Mouse (Mus musculus) layer of hippocampus, postnatal 25 days (tissue): Measurements from ENCODE around the gene Apoa2. TPM values are rescaled to one million over a fixed set of nuclear protein-coding genes. Genes with fewer than 3 reads are reported as not detected.

Source experiments
- DNase-seq, 2 experiments: peaks; one replicate each; pipeline ENCODE4 v3.0.0; 2022; ENCODE audit warnings: mixed read lengths in 2 of 2, low spot score in 1 of 2; ENCODE audit errors: extremely low spot score in 1 of 2
- total RNA-seq, 2 experiments: library from RNA; stranded (reverse); gene quantifications; 2 replicates each; pipeline ENCODE4 v1.2.3; 2021

Gene Apoa2
- total RNA-seq, 2 experiments from 2014 or later: 1.9 to 2.3 TPM

DNA sequence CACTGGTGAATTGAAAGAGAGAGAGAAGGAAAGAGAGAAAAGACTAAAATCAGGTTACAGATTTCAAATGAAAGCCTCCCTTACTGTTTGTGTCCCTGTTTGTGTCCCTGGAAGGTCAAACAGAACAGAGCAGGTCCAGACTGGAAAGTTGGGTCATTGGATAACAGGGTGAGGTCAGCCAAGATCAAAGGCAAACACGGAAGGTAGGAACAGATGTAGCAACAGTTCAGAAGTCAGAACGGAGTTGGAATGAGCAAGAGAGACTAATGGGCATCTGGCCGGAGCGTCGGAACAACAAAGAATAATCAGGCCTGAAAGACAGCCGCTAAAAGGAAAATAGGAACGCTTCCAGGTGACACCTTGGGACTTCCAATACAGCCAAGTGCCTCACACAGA, 20.6 kb upstream of the Apoa2 start:
- no peak for DNase-seq

DNA sequence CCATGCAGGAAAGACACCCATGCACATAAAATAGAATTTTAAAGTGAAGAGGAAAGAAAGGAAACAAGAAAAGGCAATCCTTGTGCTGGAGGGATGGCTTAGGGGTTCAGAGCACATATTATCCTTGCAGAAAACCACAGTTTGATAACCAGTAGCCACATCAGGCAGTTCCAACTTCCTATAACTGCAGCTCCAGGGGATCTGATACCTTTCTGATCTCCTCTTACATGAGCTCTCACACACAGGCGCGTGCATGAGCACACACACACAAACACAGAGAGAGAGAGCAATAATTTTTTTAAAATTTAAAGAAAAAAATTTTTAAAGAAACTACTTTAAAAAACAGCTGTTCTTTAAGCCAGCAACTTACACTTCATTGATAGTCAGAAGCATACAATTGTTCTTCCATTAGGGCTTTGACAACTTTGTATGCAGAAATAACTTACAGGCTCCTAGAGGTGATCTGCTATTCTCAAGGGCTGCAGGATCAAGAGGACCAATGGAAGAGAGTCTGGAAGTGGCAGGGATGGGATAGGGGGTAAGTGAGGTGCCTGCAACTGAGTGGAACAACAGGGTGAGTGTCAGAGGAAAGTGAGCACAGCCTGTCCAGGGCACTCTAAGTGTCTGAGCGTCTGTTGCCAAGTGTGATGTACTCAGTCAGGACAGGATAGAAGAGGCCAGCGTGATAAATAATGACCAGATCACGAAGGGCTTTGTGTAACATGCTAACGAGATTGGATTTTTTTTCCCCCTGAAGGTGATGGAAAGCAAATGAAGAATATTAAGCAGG, 19.0 kb upstream of the Apoa2 start:
- DNase-seq: no peak

DNA sequence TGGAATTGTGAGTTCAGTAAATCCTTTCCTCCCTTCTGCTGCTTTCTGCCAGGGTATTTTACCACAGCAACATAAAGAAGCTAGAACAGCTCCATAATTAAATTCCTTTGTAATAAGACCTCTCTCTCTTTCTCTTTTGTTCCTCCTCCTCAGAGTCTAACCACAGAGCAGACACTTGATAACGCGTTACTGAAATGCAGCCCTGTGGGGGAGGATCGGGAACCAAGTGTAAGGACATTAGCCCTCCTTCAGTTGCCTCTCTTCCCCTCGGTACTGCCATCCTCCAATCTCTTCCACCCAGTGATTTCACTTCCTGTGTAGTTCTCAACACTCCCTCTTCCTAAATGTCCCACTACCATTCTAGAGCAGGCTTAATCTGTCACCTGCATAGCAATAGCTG, 15.4 kb upstream of the Apoa2 start:
- no peak for DNase-seq

DNA sequence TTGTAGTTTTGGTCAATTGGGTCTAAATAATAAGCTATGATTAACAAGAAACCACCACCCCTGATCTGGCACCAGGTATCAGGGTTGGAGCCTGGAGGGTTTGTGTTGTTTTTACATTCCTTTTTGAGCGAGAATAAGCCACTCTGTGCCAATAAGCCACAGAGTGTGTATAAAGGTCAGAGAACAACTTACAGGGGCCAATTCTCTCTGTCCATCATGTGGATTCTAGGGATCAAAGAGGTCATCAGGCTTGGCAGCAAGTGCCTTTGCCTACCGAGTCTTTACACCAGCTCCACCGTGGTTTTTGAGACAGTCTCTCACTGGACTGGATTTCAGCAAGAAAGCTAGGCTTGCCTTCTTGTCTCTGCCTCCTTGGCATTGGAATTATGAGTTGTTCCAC, 12.0 kb upstream of the Apoa2 start:
- DNase-seq: no peak

DNA sequence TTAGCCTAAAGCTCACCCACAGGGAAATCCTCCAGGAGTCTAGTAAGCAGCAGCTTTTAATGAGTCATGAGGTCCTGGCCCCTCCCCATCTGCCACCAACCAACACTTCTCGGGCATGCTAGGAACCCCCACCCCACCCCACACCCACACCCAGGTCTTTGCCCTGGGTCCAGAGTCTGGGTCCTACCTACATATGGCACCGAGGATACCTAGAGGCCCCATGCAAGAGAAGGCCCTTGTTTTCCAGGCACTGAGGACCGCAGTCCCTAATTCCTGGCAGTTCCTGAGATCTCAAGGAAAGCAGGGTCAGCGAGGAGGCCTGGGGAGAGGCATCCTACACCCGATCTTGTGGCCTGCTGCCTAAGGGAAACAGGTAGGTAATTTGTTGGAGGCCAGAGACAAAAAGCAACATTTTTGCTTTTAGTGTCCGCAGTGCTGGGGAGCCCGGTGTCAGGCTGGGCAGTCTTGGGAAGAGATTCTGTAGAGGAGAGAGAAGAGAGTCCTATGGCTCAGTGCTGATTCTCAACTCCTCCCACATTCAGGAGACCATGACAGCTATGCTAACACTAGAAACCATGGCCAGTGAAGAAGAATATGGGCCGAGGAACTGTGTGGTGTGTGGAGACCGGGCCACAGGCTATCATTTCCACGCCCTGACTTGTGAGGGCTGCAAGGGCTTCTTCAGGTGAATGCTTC, 10.9 kb upstream of the Apoa2 start, which contains the start of gene Nr1i3:
Gene Nr1i3 (plus strand): TSS at position 170 of the 696 bp plus-strand sequence.
- DNase-seq: no peak

DNA sequence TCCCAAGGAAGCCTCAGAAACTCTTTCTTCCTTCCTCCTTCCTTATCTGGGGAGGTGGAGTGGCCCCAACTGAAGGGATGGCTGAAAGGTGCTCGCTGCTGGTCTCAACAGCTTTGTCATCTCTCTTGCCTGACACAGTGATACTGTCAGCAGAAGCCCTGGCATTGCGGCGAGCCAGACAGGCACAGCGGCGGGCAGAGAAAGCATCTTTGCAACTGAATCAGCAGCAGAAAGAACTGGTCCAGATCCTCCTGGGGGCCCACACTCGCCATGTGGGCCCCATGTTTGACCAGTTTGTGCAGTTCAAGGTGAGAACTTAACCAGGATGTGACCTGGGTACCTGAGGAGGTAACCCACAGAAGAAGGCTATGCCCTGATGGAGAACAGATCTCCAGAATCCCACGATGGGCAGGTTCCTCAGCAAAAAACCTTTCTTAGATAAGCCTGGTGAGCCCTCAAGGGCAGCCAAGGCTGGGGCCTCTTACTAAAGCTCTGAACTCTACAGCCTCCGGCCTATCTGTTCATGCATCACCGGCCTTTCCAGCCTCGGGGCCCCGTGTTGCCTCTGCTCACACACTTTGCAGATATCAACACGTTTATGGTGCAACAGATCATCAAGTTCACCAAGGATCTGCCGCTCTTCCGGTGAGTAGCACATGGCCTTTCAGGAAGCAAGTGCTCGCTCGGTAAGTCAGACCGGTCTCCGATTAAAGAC, 8.5 kb upstream of the Apoa2 start:
- DNase-seq: no peak

DNA sequence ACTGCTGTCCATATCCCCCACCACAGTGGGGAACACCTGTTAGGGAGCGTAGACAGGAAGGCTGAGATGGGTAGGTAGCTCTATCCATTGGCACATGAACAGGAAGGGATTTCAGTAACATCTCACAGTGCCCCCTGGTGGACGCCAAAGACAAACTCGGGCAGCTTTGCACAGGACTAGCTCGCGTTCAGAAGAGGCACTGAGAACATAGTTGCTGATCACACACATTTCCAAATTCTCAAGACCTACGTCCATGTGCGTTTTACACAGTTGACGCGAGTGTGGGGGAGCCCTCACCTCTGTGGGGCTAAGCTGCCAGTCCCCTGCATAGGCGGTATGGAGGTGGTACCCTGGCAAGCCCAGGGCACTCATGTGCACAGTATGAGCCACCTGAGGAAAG, 4.0 kb upstream of the Apoa2 start:
- DNase-seq: peak; percentile 86 to 96

DNA sequence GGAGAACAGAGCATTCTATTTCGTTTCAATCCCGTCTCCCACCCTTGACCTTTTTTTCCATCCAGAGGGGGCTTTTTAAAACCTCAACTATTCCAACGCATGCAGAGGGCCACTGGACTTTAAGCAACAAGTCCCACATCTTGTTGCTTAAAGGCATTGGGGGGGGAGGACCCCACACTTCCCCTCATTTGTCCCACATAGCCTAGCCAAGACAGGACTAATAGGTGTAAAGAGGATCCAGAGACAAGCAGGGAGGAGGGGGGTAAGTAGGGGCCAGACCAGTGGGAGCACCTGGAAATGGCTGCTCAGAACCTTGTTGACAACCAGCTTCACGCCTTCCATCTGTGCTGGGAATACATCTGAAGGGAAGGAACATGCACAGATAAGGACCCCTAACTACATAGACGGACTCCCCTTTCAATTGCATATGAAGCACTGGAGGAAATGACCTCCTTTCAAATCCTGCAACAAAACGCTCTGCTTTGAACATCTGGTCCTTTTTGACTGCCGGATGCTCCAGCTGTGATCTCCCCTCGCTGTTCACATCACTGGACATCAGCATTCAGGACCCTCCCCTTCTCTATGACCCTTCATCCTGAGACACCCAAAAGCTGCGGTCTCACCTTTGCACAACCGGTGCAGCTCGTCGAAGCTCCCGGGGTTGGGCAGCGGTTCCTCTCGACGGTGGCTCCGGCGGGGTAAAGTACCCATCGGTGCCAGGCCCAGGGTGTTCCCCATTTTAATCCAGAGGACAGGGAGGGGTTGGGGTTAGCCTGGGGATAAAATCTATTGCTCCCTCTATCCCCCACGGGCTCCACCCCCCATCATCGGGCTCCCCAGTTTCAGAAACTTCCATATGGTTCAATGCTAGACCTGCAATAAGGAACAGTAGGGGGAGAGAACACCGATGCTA, 3.3 kb upstream of the Apoa2 start:
- peak in 1 of 2 experiments; percentile 36 for DNase-seq

DNA sequence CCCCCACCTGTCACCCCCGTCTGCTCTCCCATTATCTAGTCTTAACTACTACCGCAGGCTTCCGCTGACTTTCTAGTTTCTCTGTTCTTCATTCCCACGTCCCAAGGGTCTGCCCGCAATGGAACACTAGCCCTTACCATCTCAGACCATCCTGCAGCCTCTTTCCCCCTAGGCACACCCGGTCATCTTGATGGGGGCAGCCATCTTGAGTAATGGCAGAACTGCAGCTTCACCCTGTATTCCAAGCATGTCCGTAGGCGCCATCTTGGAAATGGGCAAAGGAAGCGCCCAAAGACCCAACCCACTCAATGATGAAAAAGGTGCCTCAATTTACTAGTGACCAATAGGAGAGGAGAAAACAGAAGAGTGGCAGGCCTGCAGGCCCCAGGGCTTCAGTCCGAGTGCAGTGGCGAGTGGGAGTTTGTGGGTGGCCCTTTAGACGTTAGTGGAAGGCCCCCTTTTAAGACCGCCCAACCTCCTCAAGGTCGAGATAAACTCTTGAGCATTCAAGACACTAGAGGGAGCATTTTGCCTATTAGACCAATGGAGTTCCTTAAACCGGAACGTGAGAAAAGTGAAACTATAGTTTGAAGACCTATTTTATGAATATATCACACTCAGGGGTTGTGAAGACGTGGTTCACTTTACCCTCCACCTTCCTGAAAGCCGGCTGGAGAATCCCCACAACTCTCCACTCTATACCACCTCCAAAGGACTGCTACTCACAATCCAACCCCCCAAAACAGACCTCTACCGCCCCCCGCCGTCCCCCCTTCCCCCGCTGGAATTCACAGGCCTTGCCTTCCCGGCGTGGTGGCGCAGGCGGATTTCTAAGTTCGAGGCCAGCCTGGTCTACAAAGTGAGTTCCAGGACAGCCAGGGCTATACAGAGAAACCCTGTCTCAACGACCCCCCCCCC, 2.4 kb upstream of the Apoa2 start, which contains the start of gene Tomm40l:
Gene Tomm40l (minus strand): TSS at position 277 of the 918 bp plus-strand sequence.
- DNase-seq: peak; percentile 64 to 65

DNA sequence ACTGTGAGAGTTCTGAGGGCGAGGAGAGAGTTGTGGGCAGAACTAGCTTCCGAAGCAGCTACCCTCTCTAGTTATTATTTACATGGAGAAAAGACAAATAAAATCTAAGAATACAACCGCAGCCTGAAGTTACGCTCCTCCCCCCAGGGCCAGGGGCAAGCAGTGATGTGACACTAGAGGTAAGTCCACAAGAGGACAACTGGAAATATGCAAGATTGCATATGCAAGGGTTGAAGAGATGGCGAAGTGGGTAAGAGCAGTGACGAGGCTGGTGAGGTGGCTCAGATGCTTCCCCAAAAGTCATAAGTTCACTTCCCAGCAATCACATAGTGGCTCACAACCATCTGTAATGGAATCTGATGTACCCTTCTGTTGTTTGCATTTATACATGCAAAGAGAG, 1.7 kb upstream of the Apoa2 start:
- DNase-seq: no peak

DNA sequence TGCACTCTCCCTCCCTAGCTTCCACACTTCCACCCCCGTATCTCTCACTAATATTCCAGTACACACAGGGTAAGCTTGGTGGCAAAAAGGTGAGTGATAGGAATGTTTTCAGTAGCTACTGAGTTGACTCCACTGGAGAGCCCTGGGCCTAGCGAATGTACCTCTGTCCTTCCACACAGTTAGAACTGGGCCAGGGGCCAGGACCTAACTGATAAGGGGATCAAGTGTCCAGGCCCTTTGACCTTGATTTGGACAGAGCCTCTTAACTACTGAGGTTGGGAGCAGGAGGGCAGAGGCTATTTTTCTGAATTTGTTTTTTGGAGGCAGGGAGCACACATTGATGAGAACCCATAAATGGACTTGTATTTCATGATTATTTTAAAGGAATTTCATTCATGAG, 1.1 kb upstream of the Apoa2 start:
- no peak for DNase-seq

DNA sequence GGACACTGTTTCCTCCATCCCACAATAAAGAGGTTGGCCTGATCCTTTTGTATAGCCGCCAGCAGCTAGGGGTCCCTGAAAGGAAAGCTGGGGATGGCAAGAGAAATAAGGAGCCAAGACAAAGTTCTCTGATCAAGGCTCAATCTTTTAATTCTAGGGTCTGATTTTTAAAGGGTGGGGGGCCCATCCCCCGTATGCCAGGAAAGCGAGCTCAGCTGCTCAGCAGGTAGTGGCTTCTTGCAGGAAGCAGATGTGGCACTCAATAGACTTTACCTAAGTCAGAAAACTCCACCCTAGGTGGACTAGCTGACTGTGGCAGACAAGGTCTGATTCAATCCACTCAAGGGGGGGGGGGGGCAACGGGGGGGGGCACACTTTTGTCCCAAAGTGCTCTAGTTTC, 1.9 kb downstream of the Apoa2 start:
- no peak for DNase-seq

DNA sequence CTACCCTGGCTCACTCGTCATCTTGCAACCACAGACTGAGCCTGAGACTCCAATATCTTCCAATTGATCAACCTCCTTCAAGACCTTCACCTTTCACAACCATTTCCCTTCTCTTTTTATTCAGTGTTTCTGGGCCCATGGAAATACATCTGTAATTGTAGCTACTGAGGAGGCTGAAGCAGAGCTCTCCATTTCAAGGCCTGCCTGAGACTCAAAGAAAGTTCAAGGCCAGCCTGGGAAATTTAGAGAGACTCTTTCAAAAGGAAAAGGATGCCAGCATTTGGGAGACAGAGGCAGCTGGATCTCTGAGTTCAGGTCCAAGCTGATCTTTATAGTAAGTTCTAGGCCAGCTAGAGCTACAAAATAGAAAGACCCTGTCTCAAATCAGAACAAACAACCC, 3.0 kb downstream of the Apoa2 start:
- DNase-seq: no peak

DNA sequence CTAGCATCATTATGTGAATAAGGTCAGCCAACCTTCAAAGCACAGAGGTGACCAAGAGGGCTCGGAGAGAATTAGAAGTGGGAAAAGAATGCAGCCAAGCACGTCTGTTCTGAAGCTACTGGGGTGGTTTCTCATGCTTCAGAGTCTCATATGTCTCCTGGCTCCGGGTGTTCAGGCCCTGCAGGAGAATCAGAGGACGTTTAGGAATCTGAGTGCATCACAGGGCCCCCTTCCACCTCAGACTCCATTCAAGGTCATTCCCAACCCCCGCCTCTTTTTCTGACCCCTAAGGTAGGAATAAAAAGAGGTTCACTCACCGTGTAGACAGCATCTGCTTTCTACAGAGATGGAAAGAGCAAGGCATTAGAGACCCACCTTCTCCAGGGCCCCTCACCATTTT, 4.9 kb downstream of the Apoa2 start:
- no peak for DNase-seq

DNA sequence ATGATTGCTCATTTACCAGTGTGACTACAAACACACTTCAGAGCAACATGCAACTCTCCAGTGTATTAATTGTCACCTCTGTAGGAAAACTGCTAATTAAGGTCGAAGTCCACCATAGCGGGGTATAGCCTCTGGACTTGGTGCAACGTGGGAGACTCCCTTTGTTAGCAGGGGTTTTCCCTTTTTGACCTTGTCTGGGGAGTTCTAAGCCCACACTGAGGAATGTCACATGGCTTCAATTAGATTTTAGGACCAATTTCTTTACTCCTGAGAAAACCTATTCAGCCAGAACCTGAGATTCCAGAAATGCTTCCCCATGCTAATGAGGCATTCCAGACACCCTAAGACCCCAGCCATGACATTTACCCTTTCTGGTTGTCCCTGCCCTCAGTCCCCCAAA, 5.4 kb downstream of the Apoa2 start:
- no peak for DNase-seq

DNA sequence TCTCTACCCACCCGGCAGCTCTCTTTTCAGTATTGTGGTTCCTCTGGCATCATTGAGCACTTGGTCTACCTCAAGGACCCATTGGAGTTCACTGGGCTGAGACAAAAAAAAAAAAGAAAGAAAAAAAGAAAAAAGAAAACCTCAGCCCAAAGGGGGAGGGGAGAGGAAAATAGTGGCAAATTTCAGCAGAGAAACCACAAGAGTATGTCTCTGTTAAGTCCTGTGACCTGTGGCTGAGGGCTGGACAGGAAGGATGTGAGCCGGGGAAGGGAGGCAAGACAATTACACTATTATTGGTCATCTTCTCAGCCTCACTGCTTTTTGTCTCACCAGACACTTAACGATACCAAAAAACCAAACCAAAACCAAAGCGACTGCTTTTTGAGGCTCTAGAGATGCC, 7.0 kb downstream of the Apoa2 start:
- DNase-seq: no peak

DNA sequence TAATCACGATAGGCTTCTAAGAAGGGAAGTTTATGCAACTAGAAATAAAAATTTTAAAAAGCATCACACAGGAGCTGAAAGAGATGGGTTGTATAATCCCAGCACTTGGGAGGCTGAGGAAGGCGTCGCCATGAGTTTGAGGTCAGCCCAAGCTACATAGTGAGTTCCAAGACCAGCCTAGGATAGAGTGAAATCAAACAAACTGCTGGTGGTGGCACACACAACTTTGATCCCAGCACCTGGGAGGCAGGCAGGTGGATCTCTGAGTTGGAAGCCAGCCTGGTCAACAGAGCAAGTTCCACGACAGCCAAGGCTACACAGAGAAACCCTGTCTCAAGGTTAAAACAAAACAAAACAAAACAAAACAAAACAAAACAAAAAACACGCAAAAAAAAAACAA, 7.5 kb downstream of the Apoa2 start:
- no peak for DNase-seq

DNA sequence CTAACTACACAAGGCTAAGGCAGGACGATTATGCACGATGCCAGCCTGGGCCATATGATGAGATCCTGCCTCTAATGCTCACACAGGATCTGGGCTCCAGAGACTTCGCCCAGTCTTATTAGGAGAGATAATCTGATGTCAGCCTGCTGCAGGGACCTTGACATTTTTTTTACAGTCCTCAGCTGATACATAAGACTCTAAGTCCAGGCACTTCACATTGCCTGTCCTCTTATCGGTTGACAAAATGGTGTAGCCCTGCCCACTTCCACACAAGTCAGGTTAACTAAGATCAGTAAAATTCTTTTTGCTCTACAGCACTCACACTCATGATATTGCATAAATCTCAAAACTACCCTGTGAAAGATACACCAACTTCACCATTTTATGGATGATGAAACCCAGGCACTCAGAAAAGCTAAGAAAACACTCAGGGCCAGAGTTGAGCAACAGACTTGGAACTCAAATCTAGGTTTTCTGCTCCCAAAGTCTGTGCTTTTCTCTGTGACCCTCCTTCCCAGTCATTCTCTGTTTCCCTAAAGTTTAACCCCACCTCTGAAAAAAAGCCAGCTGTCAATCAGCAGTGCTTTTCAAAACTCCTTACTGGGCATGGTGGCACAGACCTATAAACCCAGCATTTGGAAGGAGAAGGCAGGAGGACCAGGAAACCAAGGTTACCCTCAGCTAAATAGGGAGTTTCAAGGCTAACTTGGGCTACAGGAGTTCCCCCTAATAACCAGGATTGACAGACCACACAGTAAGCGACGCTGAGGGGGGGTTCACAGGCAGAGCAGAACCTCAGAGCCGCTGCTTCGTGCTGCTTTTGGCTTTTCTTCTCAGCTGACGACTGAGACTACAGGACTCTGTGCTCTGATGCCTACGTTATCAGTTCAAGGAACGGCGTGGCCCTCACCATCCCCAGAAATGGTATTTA, 8.2 kb downstream of the Apoa2 start:
- DNase-seq: no peak
